Mouse (Mus musculus) G1E (cell line): ENCODE measurements at regions not wholly inside any gene's neighbourhood (a gene's known extent, or its start where the extent isn't known, plus 50 kb on each side); places are given as distances from the start of the nearest gene placed in this dataset.

Experiments
- ATAC-seq: 2 replicates; pipeline ENCODE4 v1.8.0; 2016; ENCODE audit warnings: mild to moderate bottlenecking; ENCODE audit not compliant: insufficient number of reproducible peaks, poor library complexity, low FRiP score, severe bottlenecking; ENCODE audit errors: extremely low read depth
- DNase-seq: peaks from one replicate; pipeline ENCODE4 v3.0.0; 2012; ENCODE audit warnings: low spot score
- H3K27me3 ChIP-seq: 2 replicates; pipeline ENCODE4 v1.6.1; 2012; ENCODE audit warnings: mild to moderate bottlenecking, low read length, inconsistent platforms; ENCODE audit not compliant: insufficient read depth
- H3K36me3 ChIP-seq: replicated peaks from 2 replicates; pipeline ENCODE3; 2012; ENCODE audit warnings: mild to moderate bottlenecking, inconsistent platforms
- H3K4me1 ChIP-seq: 2 replicates; pipeline ENCODE4 v1.6.1; 2012; ENCODE audit warnings: low read depth, low read length, inconsistent platforms, mixed read lengths; ENCODE audit not compliant: insufficient read depth
- H3K4me3 ChIP-seq: 2 replicates; pipeline ENCODE4 v1.5.1; 2012; ENCODE audit warnings: low read depth, mild to moderate bottlenecking, inconsistent platforms, low read length, moderate library complexity, mixed read lengths
- H3K9me3 ChIP-seq: replicated peaks from 2 replicates; pipeline ENCODE4 v1.6.1; 2012; ENCODE audit warnings: inconsistent platforms
- CTCF ChIP-seq: IDR thresholded peaks from 2 replicates; pipeline ENCODE4 v1.5.1; 2012; ENCODE audit warnings: low read depth, low read length, inconsistent platforms, mixed read lengths
- GATA1 ChIP-seq: IDR thresholded peaks from 2 replicates; pipeline ENCODE4 v1.6.1; 2012; ENCODE audit warnings: borderline replicate concordance, low read length, inconsistent platforms, mixed read lengths
- GATA2 ChIP-seq: IDR thresholded peaks from 2 replicates; pipeline ENCODE4 v1.6.1; 2012; ENCODE audit warnings: low read depth, low read length, inconsistent platforms, borderline replicate concordance
- POLR2AphosphoS5 ChIP-seq: IDR thresholded peaks from 2 replicates; pipeline ENCODE4 v1.6.1; 2012; ENCODE audit warnings: low read depth, low read length, inconsistent platforms; ENCODE audit not compliant: insufficient replicate concordance
- TAL1 ChIP-seq: conservative IDR thresholded peaks from 2 replicates; pipeline ENCODE4 v1.6.1; 2012; ENCODE audit warnings: low read depth, low read length, inconsistent platforms, mixed read lengths

- TF ChIP-seq TAL1, result no peak
- no peak for TF ChIP-seq POLR2AphosphoS5
- TF ChIP-seq GATA2, result no peak
- no peak for TF ChIP-seq GATA1
- TF ChIP-seq CTCF, result no peak
- Histone ChIP-seq H3K4me1 (no peaks in the 10 kb centered on the region), H3K27me3 (no peaks in the 10 kb centered on the region), H3K4me3 (no peak overlapping the region), H3K9me3 (no peaks in the 10 kb centered on the region), H3K36me3 (no peaks in the 10 kb centered on the region)
- DNase-seq (no peak), ATAC-seq (no peak)
Measured at GRCm38 (mm10) chr14:47897907-47898530, 222.6 kb upstream of the Peli2 start.

- Histone ChIP-seq H3K4me3 (no peak overlapping the region), H3K9me3 (no peaks in the 10 kb centered on the region), H3K4me1 (no peaks in the 10 kb centered on the region), H3K27me3 (no peaks in the 10 kb centered on the region), H3K36me3 (no peaks in the 10 kb centered on the region)
- ATAC-seq (no peak), DNase-seq (no peak)
- TF ChIP-seq CTCF, result no peak
- TF ChIP-seq TAL1, result no peak
- TF ChIP-seq GATA2, result no peak
- no peak for TF ChIP-seq GATA1
Measured at GRCm38 (mm10) chr14:47898605-47899004, 222.0 kb upstream of the Peli2 start.

- H3K9me3 ChIP-seq, result no peaks in the 10 kb centered on the region
- no peak overlapping the region for H3K4me3 ChIP-seq
- H3K4me1 ChIP-seq, result no peaks in the 10 kb centered on the region
- DNase-seq, result no peak
- TF ChIP-seq TAL1, result no peak
- no peak for TF ChIP-seq CTCF
- TF ChIP-seq POLR2AphosphoS5, result no peak
- TF ChIP-seq GATA1, result no peak
- no peak for TF ChIP-seq GATA2
- no peaks in the 10 kb centered on the region for H3K27me3 ChIP-seq
- H3K36me3 ChIP-seq, result no peaks in the 10 kb centered on the region
- ATAC-seq, result no peak
Measured at GRCm38 (mm10) chr14:47905334-47905733, 215.3 kb upstream of the Peli2 start.

GRCm38 (mm10) chr14:47909129-47909528 lies 211.5 kb upstream of the Peli2 start:
- ATAC-seq (no peak), DNase-seq (no peak)
- H3K9me3 ChIP-seq, result no peaks in the 10 kb centered on the region
- no peaks in the 10 kb centered on the region for H3K4me1 ChIP-seq
- TF ChIP-seq POLR2AphosphoS5, result no peak
- no peak for TF ChIP-seq GATA1
- no peak for TF ChIP-seq TAL1
- no peak for TF ChIP-seq GATA2
- no peak for TF ChIP-seq CTCF
- no peak overlapping the region for H3K4me3 ChIP-seq
- H3K36me3 ChIP-seq, result no peaks in the 10 kb centered on the region
- H3K27me3 ChIP-seq, result no peaks in the 10 kb centered on the region

GRCm38 (mm10) chr14:47910741-47911295 lies 209.8 kb upstream of the Peli2 start:
- Histone ChIP-seq H3K9me3 (no peaks in the 10 kb centered on the region), H3K4me1 (no peaks in the 10 kb centered on the region), H3K27me3 (peaks cover 4% of the 10 kb centered on the region; the same call in 1 of the 2 replicates), H3K4me3 (no peak overlapping the region), H3K36me3 (no peaks in the 10 kb centered on the region)
- TF ChIP-seq POLR2AphosphoS5 (no peak), CTCF (no peak), GATA2 (no peak), TAL1 (no peak), GATA1 (no peak)
- ATAC-seq, result no peak
- DNase-seq, result no peak

- DNase-seq (no peak), ATAC-seq (no peak)
- no peaks in the 10 kb centered on the region for H3K36me3 ChIP-seq
- no peaks in the 10 kb centered on the region for H3K9me3 ChIP-seq
- no peak overlapping the region for H3K4me3 ChIP-seq
- peaks cover 4% of the 10 kb centered on the region; the same call in 1 of the 2 replicates for H3K27me3 ChIP-seq
- TF ChIP-seq GATA1 (no peak), CTCF (no peak), GATA2 (no peak), TAL1 (no peak), POLR2AphosphoS5 (no peak)
- H3K4me1 ChIP-seq, result no peaks in the 10 kb centered on the region
Measured at GRCm38 (mm10) chr14:47911546-47912545, 208.8 kb upstream of the Peli2 start.
